Mouse (Mus musculus) layer of hippocampus, postnatal 25 days (tissue): ENCODE data around the gene Rhot1. TPM values are rescaled to one million over a fixed set of nuclear protein-coding genes. Genes with fewer than 3 reads are reported as not detected.

Experiments used
- DNase-seq, 2 experiments: peaks; one replicate each; pipeline ENCODE4 v3.0.0; 2022; ENCODE audit warnings: mixed read lengths in 2 of 2, low spot score in 1 of 2; ENCODE audit errors: extremely low spot score in 1 of 2
- total RNA-seq, 2 experiments: library from RNA; stranded (reverse); gene quantifications; 2 replicates each; pipeline ENCODE4 v1.2.3; 2021

The Rhot1 gene
- total RNA-seq, 2 experiments from 2014 or later: 68.2 to 71.2 TPM

- no peak for DNase-seq
Observed at GRCm38 (mm10) chr11:80283786-80284185, 75.0 kb downstream of the Rhot1 start.

GRCm38 (mm10) chr11:80284641-80285040 is 75.8 kb downstream of the Rhot1 start:
- no peak for DNase-seq

GRCm38 (mm10) chr11:80287150-80287549 is 78.3 kb downstream of the Rhot1 start:
- DNase-seq: peak; percentile 48 to 69

- peak in 1 of 2 experiments; percentile 40 for DNase-seq
Observed at GRCm38 (mm10) chr11:80289701-80290445, 81.1 kb downstream of the Rhot1 start.

GRCm38 (mm10) chr11:80291004-80291403 is 82.2 kb downstream of the Rhot1 start:
- DNase-seq: no peak

GRCm38 (mm10) chr11:80292463-80292862 is 83.6 kb downstream of the Rhot1 start:
- DNase-seq: no peak

GRCm38 (mm10) chr11:80295066-80295465 is 86.2 kb downstream of the Rhot1 start:
- no peak for DNase-seq

GRCm38 (mm10) chr11:80295785-80296184 is 87.0 kb downstream of the Rhot1 start:
- DNase-seq: no peak

- DNase-seq: no peak
Observed at GRCm38 (mm10) chr11:80299513-80300235, 90.9 kb downstream of the Rhot1 start.

GRCm38 (mm10) chr11:80300551-80301315 is 91.9 kb downstream of the Rhot1 start, which contains the start of gene Rhbdl3:
TSS of gene Rhbdl3 (plus strand) at chr11:80300912.
- DNase-seq: peak; percentile 57 to 64

- peak in 1 of 2 experiments; percentile 36 for DNase-seq
Observed at GRCm38 (mm10) chr11:80301316-80302045, 92.7 kb downstream of the Rhot1 start.

- DNase-seq: no peak
Observed at GRCm38 (mm10) chr11:80302046-80302390, 93.2 kb downstream of the Rhot1 start.

GRCm38 (mm10) chr11:80302536-80302935 is 93.7 kb downstream of the Rhot1 start:
- DNase-seq: peak; percentile 37 to 56

- DNase-seq: no peak
Observed at GRCm38 (mm10) chr11:80303746-80304145, 94.9 kb downstream of the Rhot1 start.

- peak; percentile 44 to 45 for DNase-seq
Observed at GRCm38 (mm10) chr11:80304846-80305245, 96.0 kb downstream of the Rhot1 start.

GRCm38 (mm10) chr11:80308537-80308936 is 99.7 kb downstream of the Rhot1 start:
- no peak for DNase-seq

- no peak for DNase-seq
Observed at GRCm38 (mm10) chr11:80311271-80311670, 102.5 kb downstream of the Rhot1 start.

GRCm38 (mm10) chr11:80312049-80312448 is 103.2 kb downstream of the Rhot1 start:
- no peak for DNase-seq

- no peak for DNase-seq
Observed at GRCm38 (mm10) chr11:80312565-80312964, 103.7 kb downstream of the Rhot1 start.

GRCm38 (mm10) chr11:80313462-80313861 is 104.6 kb downstream of the Rhot1 start:
- DNase-seq: no peak
